14 mouse cellular contexts compared by ENCODE assay signal in the genomic region with DNA sequence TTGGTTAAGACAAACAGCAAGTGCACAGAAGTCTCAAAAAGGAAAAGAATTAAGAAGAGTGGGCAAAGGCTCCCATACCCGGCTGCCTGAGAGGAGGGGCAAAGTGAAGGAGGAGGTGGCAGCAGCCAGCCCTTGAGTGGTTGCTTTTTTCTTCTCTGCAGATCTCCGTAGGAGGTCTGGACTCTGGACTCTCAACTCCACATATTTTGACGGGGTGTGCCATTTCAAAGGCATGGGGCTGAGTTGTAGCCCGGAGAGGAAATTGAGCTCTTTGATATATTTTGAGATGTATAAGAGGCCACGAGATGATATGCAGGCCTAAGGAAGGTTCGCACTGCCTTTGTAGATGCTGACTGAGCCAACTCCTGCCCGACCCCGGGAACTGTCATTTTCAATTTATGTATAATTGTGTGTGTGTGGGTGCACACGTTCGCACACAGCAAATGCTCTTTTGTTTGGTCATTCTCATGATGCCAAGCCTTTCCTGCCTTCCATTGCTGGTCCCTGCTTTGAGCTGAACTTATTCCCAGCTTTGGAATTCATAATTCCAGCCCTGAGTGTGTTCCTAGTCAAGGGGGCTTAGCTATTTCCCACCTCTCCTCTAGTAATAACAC. TPM values are rescaled to one million over a fixed set of nuclear protein-coding genes. Genes with fewer than 3 reads are reported as not detected.
DNase-seq lines count a peak whose midpoint lies in the region; ATAC-seq and TF ChIP-seq lines count a peak whose summit lies in the region.
"Had no signal": no experiment of that assay in that cellular context is flagged by ENCODE, and none has a peak within 500 bp of the region (broad histone marks: within the 10 kb centered on the region; RNA-seq: fewer than 3 reads in every experiment).

No protein-coding gene starts in this region.

- intact Hi-C loops in left cerebral cortex, postnatal 25 days (cut with DNase I) = no loop called here

- H3K9ac ChIP-seq in hindbrain, embryonic 11.5 days (ENCODE audit: low read depth, low read length) = no peak overlapping the region
- H3K9ac ChIP-seq in midbrain, postnatal 0 days (replicated peaks; ENCODE audit: low read length, poor library complexity, severe bottlenecking) = no peak overlapping the region
- no peak overlapping the region for H3K9ac ChIP-seq in midbrain, embryonic 15.5 days
- H3K9ac ChIP-seq: limb, embryonic 15.5 days had no signal

- WGBS in hindbrain, embryonic 10.5 days = 66% methylated on average over 10 of the region's 10 CpGs
- 62% methylated on average over 10 of the region's 10 CpGs for WGBS in hindbrain, embryonic 11.5 days
- WGBS in midbrain, postnatal 0 days = 44% methylated on average over 10 of the region's 10 CpGs
- 63% methylated on average over 10 of the region's 10 CpGs for WGBS in midbrain, embryonic 15.5 days

- H3K4me2 ChIP-seq in hindbrain, embryonic 11.5 days (replicated peaks; ENCODE audit: low read depth, low read length) = no peak overlapping the region
- H3K4me2 ChIP-seq in midbrain, postnatal 0 days (ENCODE audit: low read depth, low read length, poor library complexity, severe bottlenecking) = no peak overlapping the region
- H3K4me2 ChIP-seq in midbrain, embryonic 15.5 days = no peak overlapping the region
- H3K4me2 ChIP-seq: limb, embryonic 15.5 days had no signal

- no peak overlapping the region for H3K4me3 ChIP-seq in hindbrain, embryonic 10.5 days
- H3K4me3 ChIP-seq in hindbrain, embryonic 11.5 days (ENCODE audit: low read depth, low read length) = no peak overlapping the region
- no peak overlapping the region for H3K4me3 ChIP-seq in midbrain, postnatal 0 days (ENCODE audit: low read depth, low read length)
- H3K4me3 ChIP-seq in midbrain, embryonic 15.5 days = no peak overlapping the region
- H3K4me3 ChIP-seq: limb, embryonic 15.5 days had no signal

- H3K27ac ChIP-seq in hindbrain, embryonic 10.5 days = 0 out of 2 replicates have a peak overlapping the region, but pooled peaks have one; percentile 23
- no peak overlapping the region for H3K27ac ChIP-seq in hindbrain, embryonic 11.5 days (ENCODE audit: low read depth, low read length)
- H3K27ac ChIP-seq in midbrain, postnatal 0 days (ENCODE audit: low read depth, low read length) = no peak overlapping the region
- H3K27ac ChIP-seq in midbrain, embryonic 15.5 days = no peak overlapping the region
- H3K27ac ChIP-seq: limb, embryonic 15.5 days had no signal

- no peaks in the 10 kb centered on the region for H3K27me3 ChIP-seq in hindbrain, embryonic 10.5 days (ENCODE audit: insufficient read depth, poor library complexity, severe bottlenecking)
- no peaks in the 10 kb centered on the region for H3K27me3 ChIP-seq in hindbrain, embryonic 11.5 days (ENCODE audit: control insufficient read depth, insufficient read depth, low read length)
- H3K27me3 ChIP-seq in midbrain, postnatal 0 days (ENCODE audit: insufficient read depth, low read length) = no peaks in the 10 kb centered on the region
- no peaks in the 10 kb centered on the region for H3K27me3 ChIP-seq in midbrain, embryonic 15.5 days (replicated peaks)
- H3K27me3 ChIP-seq: limb, embryonic 15.5 days had no signal

- no peak for TF ChIP-seq CTCF in midbrain, postnatal 0 days (IDR thresholded peaks at IDR 0.05)

- no peak for DNase-seq in hindbrain, embryonic 10.5 days (ENCODE audit: low spot score)
- DNase-seq in hindbrain, embryonic 11.5 days (ENCODE audit: low spot score) = no peak
- DNase-seq in midbrain, postnatal 0 days (ENCODE audit: low spot score) = peak; percentile 24
- DNase-seq in kidney, postnatal 14 days = peak; percentile 19
- DNase-seq in layer of hippocampus, postnatal 10 days (ENCODE audit: low spot score in 2 of 2) = no peak
- no peak for DNase-seq in adrenal gland, adult (ENCODE audit: inconsistent age in 2 of 2, low spot score in 1 of 2)
- DNase-seq in left cerebral cortex, postnatal 25 days (ENCODE audit: low spot score in 2 of 2) = no peak
- DNase-seq: cerebellum, adult 2 months; heart, postnatal 10 days; right cerebral cortex, postnatal 4 days had no signal

- peaks cover 44% of the 10 kb centered on the region for H3K4me1 ChIP-seq in hindbrain, embryonic 10.5 days (replicated peaks)
- 0 out of 2 replicates have a peak, but pooled peaks cover 3% of the 10 kb centered on the region for H3K4me1 ChIP-seq in hindbrain, embryonic 11.5 days (replicated peaks; ENCODE audit: control insufficient read depth, insufficient read depth, low read length)
- H3K4me1 ChIP-seq in midbrain, postnatal 0 days (ENCODE audit: insufficient read depth, low read length) = no peaks in the 10 kb centered on the region; the same call in 1 of the 2 replicates
- H3K4me1 ChIP-seq in midbrain, embryonic 15.5 days = peaks cover 19% of the 10 kb centered on the region
- H3K4me1 ChIP-seq: limb, embryonic 15.5 days had no signal

- H3K9me3 ChIP-seq in hindbrain, embryonic 10.5 days = no peaks in the 10 kb centered on the region
- H3K9me3 ChIP-seq in hindbrain, embryonic 11.5 days (ENCODE audit: control insufficient read depth, low read length) = no peaks in the 10 kb centered on the region
- no peaks in the 10 kb centered on the region for H3K9me3 ChIP-seq in midbrain, postnatal 0 days (ENCODE audit: low read length)
- H3K9me3 ChIP-seq in midbrain, embryonic 15.5 days = no peaks in the 10 kb centered on the region
- H3K9me3 ChIP-seq: G1E; limb, embryonic 15.5 days had no signal

- ATAC-seq in hindbrain, embryonic 11.5 days (ENCODE audit: low FRiP score) = no peak
- no peak; the same call in 1 of the 2 replicates for ATAC-seq in midbrain, postnatal 0 days (ENCODE audit: low FRiP score)
- no peak for ATAC-seq in midbrain, embryonic 15.5 days (replicated peaks)
- ATAC-seq: activated CD4-positive, CD25-positive, alpha-beta regulatory T cell, adult 4 months had no signal

- H3K36me3 ChIP-seq in hindbrain, embryonic 10.5 days = no peaks in the 10 kb centered on the region
- H3K36me3 ChIP-seq in hindbrain, embryonic 11.5 days (ENCODE audit: control insufficient read depth, insufficient read depth, low read length) = no peaks in the 10 kb centered on the region
- no peaks in the 10 kb centered on the region for H3K36me3 ChIP-seq in midbrain, postnatal 0 days (ENCODE audit: insufficient read depth, low read length)
- H3K36me3 ChIP-seq in midbrain, embryonic 15.5 days (replicated peaks) = no peaks in the 10 kb centered on the region
- H3K36me3 ChIP-seq: G1E; limb, embryonic 15.5 days had no signal

RNA-seq across cellular contexts. Expression of a gene that starts 56.4 kb away (rescaled TPM):
- 18.5 and 19.0 TPM in 2 replicates for polyA plus RNA-seq in hindbrain, embryonic 10.5 days (2016; fragmentation: Nextera tagmentation; extraction: Ambion mirVana)
- 23.3 and 26.4 TPM in 2 replicates for polyA plus RNA-seq in hindbrain, embryonic 11.5 days (2014; fragmentation: Nextera tagmentation; extraction: Ambion mirVana)
- total RNA-seq in midbrain, postnatal 0 days (2014; rRNA removed) = 19.3 and 28.5 TPM in 2 replicates
- 1.5 and 1.7 TPM in 2 replicates for polyA plus RNA-seq in midbrain, postnatal 0 days (2015; fragmentation: Nextera tagmentation; extraction: Ambion mirVana)
- polyA plus RNA-seq in midbrain, embryonic 15.5 days (2015; fragmentation: Nextera tagmentation; extraction: Ambion mirVana) = 7.0 and 7.1 TPM in 2 replicates
- 10 to 100 TPM; 19.5 to 22.5 TPM for total RNA-seq in layer of hippocampus, postnatal 10 days (2021)
- total RNA-seq in left cerebral cortex, postnatal 25 days (2021) = 1 to 10 TPM; 1.6 to 2.4 TPM
- polyA plus RNA-seq: G1E had no signal

Comparison
In these comparisons a context has a peak if more than half of its experiments do, and no peak if none do; other contexts are left out.
1. DNase-seq: peak in midbrain, postnatal 0 days (single experiment) and kidney, postnatal 14 days (single experiment); none in hindbrain, embryonic 10.5 days (single experiment), hindbrain, embryonic 11.5 days (single experiment), layer of hippocampus, postnatal 10 days (0 of 2), adrenal gland, adult (0 of 2) and left cerebral cortex, postnatal 25 days (0 of 2).